Mouse (Mus musculus): ENCODE data around the gene Dmwd.

GRCm38 (mm10) chr7:19055108-19055507 is 20.9 kb upstream of the Dmwd start:
- TF ChIP-seq CTCF (IDR thresholded peaks at IDR 0.05; ENCODE audit: extremely low read depth, insufficient read length, insufficient replicate concordance, low read depth, low read length): no peak
- TF ChIP-seq POLR2A (IDR thresholded peaks at IDR 0.05; ENCODE audit: low read depth, low read length): no peak

Data from small intestine, adult 2 months (tissue).